Mouse (Mus musculus) gastrocnemius, postnatal 36 days (tissue): ENCODE measurements around the gene Tmem38b. TPM values are rescaled to one million over a fixed set of nuclear protein-coding genes. Genes with fewer than 3 reads are reported as not detected.

ENCODE experiments used
- DNase-seq, 2 experiments: peaks; one replicate each; pipeline ENCODE4 v3.0.0; 2022
- intact Hi-C: fragments of 180-260 bp; cut with DNase I; formaldehyde crosslinking; loops from one replicate; pipeline ENCODE4 v1.15.1; 2025
- total RNA-seq, 2 experiments: library from RNA; stranded (reverse); gene quantifications; 2 replicates each; pipeline ENCODE4 v1.2.3; 2021

The Tmem38b gene
- total RNA-seq, 2 experiments from 2014 or later: 44.3 to 47.5 TPM

- intact Hi-C loops: no loop called here
- DNase-seq: no peak
Observed at GRCm38 (mm10) chr4:53878542-53879417, 52.9 kb downstream of the Tmem38b start.

DNA sequence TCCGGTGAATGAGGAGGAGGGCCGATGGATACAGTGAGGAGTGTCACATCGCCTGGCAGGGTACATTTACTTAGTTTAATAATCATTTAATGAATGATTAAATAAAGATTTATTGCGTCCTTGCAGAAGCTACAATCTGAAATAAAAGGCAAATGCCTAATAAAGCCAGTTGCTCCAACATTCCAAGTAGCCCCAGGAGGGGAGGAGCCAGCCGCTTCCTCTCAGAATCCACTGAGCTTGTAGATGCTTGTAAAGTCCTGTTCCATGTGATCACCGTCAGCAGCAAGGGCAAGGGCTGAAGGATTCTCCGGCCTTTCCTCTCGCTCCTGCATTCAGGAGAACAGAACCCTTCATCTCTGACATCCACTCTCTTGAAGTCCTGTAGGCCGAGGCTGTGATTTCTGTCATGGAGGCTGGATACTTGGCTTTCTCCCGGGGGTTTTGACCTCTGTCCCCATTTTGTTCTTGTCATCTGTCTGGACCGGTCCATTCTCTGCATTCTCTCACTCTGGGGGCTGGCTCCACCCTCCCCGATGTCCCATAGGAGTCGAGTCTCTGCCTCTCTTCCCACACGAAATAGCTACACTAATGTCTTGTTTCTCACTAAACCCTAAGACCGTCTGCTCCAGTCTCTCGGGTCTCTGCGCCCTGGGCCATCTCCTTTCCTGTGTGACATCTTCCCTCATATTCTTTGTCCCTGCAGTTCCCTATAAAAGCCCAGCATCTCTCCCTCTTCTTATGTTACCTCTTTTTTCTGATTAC is 57.3 kb downstream of the Tmem38b start:
- no peak for DNase-seq
- intact Hi-C loops: no loop called here

GRCm38 (mm10) chr4:53884351-53885245 is 58.8 kb downstream of the Tmem38b start:
- DNase-seq: no peak
- intact Hi-C loops: loop anchor here (1.0 kb wide), 1 partner anchor 34 kb away; no protein-coding TSS in a partner anchor

DNA sequence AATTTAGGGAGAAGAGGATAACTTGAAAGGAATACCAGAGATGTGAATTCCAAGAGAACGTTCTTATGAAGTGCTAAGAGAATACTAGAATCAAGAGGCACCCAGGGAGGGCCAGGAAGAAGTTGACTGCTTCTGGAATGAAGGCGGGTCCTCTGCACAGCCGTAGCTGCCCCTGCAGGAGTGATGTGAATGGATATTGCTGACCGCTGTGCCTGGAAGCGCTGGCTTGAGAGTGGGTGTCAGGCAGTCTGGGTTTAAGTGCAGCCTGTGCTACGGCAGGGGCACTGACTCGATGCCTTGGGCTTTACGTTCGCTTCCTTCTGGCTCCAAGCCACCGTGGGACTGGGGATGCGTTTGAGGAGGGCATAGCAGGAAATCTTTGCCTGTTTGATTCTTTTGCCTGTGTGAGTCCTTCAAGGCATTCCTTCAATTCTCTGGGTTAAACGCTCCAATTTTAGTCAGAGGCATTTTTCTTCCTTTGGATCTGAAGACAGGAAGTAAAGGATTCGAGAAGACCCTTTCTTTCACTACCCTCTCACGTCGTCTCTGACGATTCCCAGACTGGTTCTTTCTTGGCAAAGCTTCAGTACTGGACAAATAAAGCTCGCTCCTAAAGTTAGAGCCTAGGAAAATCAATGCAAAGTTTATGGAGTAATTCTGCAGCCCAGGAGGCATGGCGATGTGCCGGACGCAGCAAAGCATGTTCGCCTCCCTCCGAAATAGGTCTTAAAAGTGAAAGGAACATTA is 60.7 kb downstream of the Tmem38b start:
- intact Hi-C loops: no loop called here
- no peak for DNase-seq

DNA sequence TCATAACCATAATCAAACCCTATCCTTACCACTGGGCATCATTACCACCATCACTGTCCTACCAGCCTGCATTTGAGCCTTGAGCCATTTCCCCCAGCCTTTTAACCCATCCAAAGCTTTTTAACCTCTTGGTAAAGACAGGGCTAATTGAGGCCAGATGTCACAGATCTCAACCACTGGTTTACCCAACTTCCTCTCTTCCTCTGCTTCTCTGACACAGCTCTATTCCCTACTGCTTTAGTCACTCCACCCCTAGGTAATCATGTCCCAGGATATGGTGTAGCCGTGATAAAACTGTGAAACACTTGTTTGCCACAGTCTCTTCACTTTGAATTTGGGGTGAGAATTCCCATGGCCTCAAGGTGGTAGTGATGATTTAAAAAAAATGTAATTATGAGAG is 69.5 kb downstream of the Tmem38b start:
- DNase-seq: no peak
- intact Hi-C loops: no loop called here

DNA sequence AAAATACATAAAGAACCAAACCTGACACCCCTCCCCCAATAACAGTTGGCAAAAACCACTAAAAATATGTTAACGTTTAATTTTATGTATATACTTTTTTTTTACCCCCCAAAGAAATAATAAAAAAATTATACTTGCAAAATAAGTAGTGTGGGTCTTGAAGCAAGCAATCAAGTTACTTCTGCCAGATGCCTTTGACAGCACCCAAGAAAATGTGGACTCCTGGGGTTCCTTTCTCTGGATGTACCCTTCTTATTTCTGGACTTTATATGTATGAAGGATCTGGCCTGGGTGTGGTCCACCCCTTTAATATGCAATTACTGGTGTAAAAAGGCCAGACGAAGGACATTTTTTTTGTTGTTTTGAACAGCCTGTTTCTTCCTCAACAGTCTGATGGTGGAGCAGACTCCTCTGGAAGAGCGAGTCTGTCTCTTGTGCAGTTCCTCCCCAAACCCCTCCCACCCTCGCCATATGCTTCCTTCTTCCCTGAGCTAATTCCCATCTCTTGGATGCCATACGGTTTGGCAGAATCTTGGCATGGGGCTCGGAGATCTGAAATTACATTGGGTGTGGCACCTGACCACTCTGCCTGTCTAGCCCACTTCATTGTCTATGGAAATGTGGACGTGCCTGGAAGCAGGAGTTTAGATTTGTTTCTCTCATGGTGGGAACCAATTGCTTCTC is 70.4 kb downstream of the Tmem38b start:
- intact Hi-C loops: no loop called here
- DNase-seq: no peak

DNA sequence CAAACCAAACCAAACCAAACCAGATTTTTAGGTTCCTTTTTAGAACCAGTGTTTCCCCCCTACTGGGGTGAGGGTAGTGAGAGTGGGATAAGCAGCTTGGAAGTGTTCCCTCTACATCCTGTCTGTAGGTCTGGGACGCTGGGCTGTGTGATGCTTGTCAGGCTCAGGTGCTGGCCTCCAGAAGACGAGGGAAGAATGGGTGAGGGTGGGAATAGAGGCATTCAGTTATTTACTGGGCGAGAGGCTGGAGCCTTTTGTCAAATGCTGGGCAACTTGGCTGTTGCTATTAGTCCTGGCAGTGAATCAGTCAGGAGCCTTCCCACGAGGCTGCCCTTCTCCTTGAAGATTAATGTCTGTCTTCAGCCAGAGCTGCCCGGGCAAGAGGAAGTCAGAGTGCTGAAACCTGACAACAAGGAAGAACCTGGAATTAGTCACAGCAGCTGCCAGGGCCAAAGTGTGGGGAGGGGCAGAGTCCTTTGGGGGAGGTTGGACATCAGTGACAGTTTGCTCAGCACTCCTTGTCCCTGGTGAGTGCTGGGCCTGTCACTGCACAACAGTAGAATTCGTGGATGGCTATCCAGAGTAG is 74.6 kb downstream of the Tmem38b start:
- intact Hi-C loops: no loop called here
- DNase-seq: no peak

DNA sequence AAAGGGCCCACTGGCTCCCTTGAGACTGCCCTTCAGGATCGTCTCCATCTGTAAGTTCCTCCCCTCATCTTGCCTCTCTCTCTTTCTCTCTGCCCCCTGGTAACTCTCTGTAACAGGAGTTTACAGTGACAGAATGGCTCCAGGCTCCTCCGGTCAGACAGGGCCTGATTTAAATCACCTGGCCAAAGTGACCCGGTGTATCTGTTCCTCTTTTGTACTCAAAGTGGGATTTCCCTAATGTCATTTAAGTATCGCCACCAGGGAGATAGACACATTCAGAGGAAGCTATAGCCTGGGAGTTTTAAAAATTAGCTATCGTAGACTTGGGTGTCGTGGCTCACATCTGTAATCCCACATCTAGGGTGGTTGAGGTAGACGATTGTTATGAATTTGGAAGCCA is 78.5 kb downstream of the Tmem38b start:
- intact Hi-C loops: no loop called here

GRCm38 (mm10) chr4:53905537-53905936 is 79.7 kb downstream of the Tmem38b start:
- no peak for DNase-seq
- intact Hi-C loops: no loop called here

More for the DNA sequence above, 78.5 kb downstream of the Tmem38b start:
- no peak for DNase-seq

DNA sequence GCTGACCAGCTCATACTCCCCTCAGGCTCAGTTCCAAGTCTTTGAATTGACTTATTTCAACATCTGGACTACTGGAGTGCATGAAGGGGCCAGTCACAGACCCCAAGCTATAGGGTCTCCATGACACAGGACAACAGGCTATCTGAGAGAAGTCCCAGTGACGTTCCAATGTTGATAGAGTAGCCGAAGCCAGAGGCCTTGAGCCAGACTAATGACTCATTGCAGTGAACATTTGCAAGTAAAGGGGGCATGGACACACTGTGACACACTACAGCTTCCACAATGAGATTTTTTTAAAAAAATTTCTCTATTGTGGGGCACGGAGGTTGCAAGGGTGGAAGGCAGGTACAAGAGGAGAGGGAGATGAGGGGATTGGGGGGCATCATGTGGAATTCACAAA is 81.2 kb downstream of the Tmem38b start:
- DNase-seq: no peak
- intact Hi-C loops: no loop called here

Other genes with a start within 250 kb of the Tmem38b start
- 10 to 100 TPM; 12.3 to 12.6 TPM for gene Fsd1l, start 194.6 kb upstream of the Tmem38b start, total RNA-seq
- gene Fktn, start 112.0 kb upstream of the Tmem38b start, total RNA-seq: 1 to 10 TPM; 6.0 to 6.9 TPM
- gene Tal2, start 46.3 kb upstream of the Tmem38b start, total RNA-seq: under 1 TPM; 0.39 to 0.56 TPM